Mouse (Mus musculus) fibroblast of lung, adult 2 months (primary cell): ENCODE measurements around the gene Stk36.

ENCODE experiments used
- DNase-seq: peaks from one replicate; pipeline ENCODE4 v3.0.0-alpha.2; 2011; ENCODE audit warnings: low read depth

Gene Stk36

GRCm38 (mm10) chr1:74668371-74668770, 67.1 kb downstream of the Stk36 start:
- DNase-seq, result no peak

GRCm38 (mm10) chr1:74672731-74673130, 71.5 kb downstream of the Stk36 start:
- DNase-seq, result peak; percentile 30

- no peak for DNase-seq
Observed at GRCm38 (mm10) chr1:74676863-74677262, 75.6 kb downstream of the Stk36 start.

GRCm38 (mm10) chr1:74677843-74678242, 76.6 kb downstream of the Stk36 start:
- no peak for DNase-seq
